Mouse (Mus musculus): ENCODE data around the gene Rita1. TPM values are rescaled to one million over a fixed set of nuclear protein-coding genes. Genes with fewer than 3 reads are reported as not detected.

The Rita1 gene
- polyA plus RNA-seq, 1 experiment from 2014 or later, result 13.1 TPM

DNA sequence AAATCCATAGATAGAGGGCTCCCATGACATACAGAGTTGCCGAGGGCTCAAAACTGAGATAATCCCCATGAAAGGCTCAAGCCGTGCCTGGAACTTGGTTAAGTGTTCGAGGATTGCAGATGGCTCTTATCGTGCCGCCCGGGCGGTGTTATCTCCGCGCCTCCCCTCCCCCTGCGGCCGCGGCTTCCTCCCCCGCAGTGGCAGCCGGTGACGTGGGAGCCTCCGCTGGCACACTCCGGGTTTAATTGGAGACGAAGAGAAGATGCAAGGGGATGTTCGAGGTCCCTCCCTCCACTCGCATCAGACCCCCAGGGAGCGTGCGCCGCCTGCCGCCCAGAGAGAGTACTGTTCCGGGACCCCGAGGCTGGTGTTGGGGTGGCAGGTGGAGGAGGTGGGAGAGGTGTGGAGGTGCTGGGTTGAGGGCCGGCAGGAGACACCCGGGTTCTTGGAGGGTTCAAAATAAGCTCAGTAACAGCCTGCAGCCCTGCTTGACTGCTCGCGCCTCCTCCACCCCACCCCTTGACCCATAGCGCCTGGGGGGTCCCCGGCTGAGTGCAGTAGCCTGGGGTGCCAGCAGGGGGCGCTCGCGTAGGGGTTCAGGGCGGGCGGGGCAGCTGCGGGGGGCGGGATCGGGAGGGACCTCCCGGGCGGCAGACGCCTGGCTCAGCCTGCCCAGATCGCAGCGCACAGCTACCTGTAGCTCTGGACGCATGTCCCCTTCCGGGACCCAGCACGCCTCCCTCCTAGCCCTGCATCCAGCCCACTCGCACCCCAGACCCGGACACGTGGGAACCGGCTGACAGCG, 36.4 kb upstream of the Rita1 start, which contains the start of gene Rasal1:
Rasal1 (plus strand) TSS at position 244 of the 805 bp plus-strand sequence.
- no peak within 1 kb of the TSS for H3K9ac ChIP-seq (ENCODE audit: low read depth, low read length)
- DNase-seq (ENCODE audit: low spot score) (peak; percentile 72), ATAC-seq (replicated peaks; ENCODE audit: low FRiP score) (peak; percentile 63)
- peak within 1 kb of the TSS; percentile 37 for H3K4me3 ChIP-seq (ENCODE audit: low read depth, low read length)
- H3K27ac ChIP-seq (ENCODE audit: low read depth, low read length), result no peak within 1 kb of the TSS
- WGBS, result 1% methylated on average over 53 of the region's 53 CpGs
- H3K4me2 ChIP-seq, result peak within 1 kb of the TSS; percentile 75
- no peaks in the 10 kb centered on the region for H3K9me3 ChIP-seq (ENCODE audit: control insufficient read depth, low read length)
- H3K27me3 ChIP-seq (replicated peaks; ENCODE audit: control insufficient read depth, insufficient read depth, low read length), result peaks cover 54% of the 10 kb centered on the region
- peaks cover 18% of the 10 kb centered on the region for H3K4me1 ChIP-seq (replicated peaks; ENCODE audit: control insufficient read depth, insufficient read depth, low read length)
- H3K36me3 ChIP-seq (ENCODE audit: control insufficient read depth, insufficient read depth, low read length), result no peaks in the 10 kb centered on the region

DNA sequence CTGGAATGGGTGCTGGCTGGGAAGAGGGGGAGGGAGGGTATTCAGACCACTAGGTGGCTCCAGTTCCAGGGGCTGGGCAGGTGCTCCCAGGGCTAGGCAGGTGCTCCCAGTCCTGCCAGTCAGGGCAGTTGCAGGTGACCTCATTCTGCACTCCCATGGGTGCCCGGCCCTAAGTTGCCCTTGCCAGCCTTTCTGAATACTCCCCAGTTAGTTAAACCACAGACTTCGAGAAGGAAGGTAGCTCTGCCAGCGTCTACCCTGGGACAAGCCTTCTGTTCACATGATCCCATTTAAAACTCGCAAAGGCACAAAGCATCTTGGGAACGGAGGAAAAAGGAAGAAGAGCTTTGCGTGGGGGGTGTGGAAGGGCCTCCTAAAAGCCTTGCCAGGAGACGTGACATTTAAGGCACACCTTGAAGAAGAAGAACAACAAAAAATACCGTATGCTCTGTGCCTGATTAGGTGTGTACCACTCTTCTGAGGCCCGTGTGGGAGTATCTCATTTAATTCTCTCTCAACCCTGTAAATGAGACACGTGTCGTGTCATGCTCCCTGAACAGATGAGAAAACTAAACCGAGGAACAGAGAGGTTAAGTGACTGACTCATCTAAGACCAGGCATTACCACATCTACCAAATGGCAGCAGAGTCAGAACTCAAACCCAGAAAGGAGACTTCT, 35.6 kb upstream of the Rita1 start:
- Histone ChIP-seq H3K4me2 (peak overlapping the region; percentile 75), H3K27me3 (replicated peaks; ENCODE audit: control insufficient read depth, insufficient read depth, low read length) (peaks cover 56% of the 10 kb centered on the region)

DNA sequence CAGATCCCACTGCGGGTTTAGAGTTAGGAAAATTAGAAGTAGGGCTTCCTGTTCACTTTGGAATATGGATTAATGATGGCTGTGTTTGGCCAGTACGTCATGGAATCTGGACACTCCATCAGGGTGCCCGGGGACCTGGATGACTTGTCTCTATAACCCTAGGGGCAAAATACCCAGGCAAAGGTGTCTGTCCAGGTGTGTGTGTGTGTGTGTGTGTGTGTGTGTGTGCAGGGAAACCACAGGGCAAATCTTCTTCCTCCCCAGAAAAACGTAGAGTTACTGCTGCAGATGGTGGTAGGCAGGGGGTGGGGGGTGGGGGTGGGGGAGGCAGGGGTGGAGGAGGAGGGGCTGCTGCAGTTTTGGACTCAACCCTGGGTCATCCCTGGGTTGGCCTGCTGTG, 35.0 kb upstream of the Rita1 start:
- Histone ChIP-seq H3K27ac (ENCODE audit: low read depth, low read length) (no peak overlapping the region), H3K4me3 (ENCODE audit: low read depth, low read length) (no peak overlapping the region), H3K4me1 (replicated peaks; ENCODE audit: control insufficient read depth, insufficient read depth, low read length) (peaks cover 18% of the 10 kb centered on the region), H3K36me3 (ENCODE audit: control insufficient read depth, insufficient read depth, low read length) (no peaks in the 10 kb centered on the region), H3K27me3 (replicated peaks; ENCODE audit: control insufficient read depth, insufficient read depth, low read length) (peaks cover 53% of the 10 kb centered on the region), H3K4me2 (no peak overlapping the region), H3K9ac (ENCODE audit: low read depth, low read length) (no peak overlapping the region), H3K9me3 (ENCODE audit: control insufficient read depth, low read length) (no peaks in the 10 kb centered on the region)
- DNase-seq (ENCODE audit: low spot score), result no peak
- ATAC-seq (replicated peaks; ENCODE audit: low FRiP score), result no peak
- 58% methylated on average over 4 of the region's 4 CpGs for WGBS

More for the DNA sequence above, 35.6 kb upstream of the Rita1 start:
- no peak for DNase-seq (ENCODE audit: low spot score)
- H3K27ac ChIP-seq (ENCODE audit: low read depth, low read length), result no peak overlapping the region
- no peak for ATAC-seq (replicated peaks; ENCODE audit: low FRiP score)
- WGBS, result 25% methylated on average over 12 of the region's 12 CpGs
- no peaks in the 10 kb centered on the region for H3K9me3 ChIP-seq (ENCODE audit: control insufficient read depth, low read length)
- peaks cover 18% of the 10 kb centered on the region for H3K4me1 ChIP-seq (replicated peaks; ENCODE audit: control insufficient read depth, insufficient read depth, low read length)
- H3K36me3 ChIP-seq (ENCODE audit: control insufficient read depth, insufficient read depth, low read length), result no peaks in the 10 kb centered on the region
- no peak overlapping the region for H3K9ac ChIP-seq (ENCODE audit: low read depth, low read length)
- no peak overlapping the region for H3K4me3 ChIP-seq (ENCODE audit: low read depth, low read length)

DNA sequence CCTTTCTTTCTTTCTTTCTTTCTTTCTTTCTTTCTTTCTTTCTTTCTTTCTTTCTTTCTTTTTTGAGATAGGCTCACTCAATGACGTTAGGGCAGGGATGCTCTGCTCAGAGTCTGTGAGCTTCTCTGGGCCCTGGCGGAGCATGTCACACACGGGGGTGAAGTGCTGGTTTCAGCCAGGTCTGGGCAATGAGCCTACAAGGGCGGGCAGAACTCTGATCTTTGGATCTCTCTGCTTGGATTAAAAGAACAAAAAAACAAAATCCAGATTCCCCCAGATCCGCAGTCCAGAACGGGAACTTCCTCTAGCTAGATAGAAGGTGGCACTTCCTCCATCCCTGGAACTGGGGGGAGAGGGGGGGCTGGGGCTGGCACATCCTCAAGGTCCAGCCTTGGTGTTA, 33.5 kb upstream of the Rita1 start:
- ATAC-seq (replicated peaks; ENCODE audit: low FRiP score) (no peak), DNase-seq (ENCODE audit: low spot score) (no peak)
- H3K4me1 ChIP-seq (replicated peaks; ENCODE audit: control insufficient read depth, insufficient read depth, low read length), result peaks cover 18% of the 10 kb centered on the region
- peaks cover 50% of the 10 kb centered on the region for H3K27me3 ChIP-seq (replicated peaks; ENCODE audit: control insufficient read depth, insufficient read depth, low read length)
- no peak overlapping the region for H3K4me2 ChIP-seq
- no peak overlapping the region for H3K27ac ChIP-seq (ENCODE audit: low read depth, low read length)
- no peaks in the 10 kb centered on the region for H3K36me3 ChIP-seq (ENCODE audit: control insufficient read depth, insufficient read depth, low read length)
- no peak overlapping the region for H3K9ac ChIP-seq (ENCODE audit: low read depth, low read length)
- H3K9me3 ChIP-seq (ENCODE audit: control insufficient read depth, low read length), result no peaks in the 10 kb centered on the region
- WGBS, result 51% methylated on average over 6 of the region's 6 CpGs
- H3K4me3 ChIP-seq (ENCODE audit: low read depth, low read length), result no peak overlapping the region

DNA sequence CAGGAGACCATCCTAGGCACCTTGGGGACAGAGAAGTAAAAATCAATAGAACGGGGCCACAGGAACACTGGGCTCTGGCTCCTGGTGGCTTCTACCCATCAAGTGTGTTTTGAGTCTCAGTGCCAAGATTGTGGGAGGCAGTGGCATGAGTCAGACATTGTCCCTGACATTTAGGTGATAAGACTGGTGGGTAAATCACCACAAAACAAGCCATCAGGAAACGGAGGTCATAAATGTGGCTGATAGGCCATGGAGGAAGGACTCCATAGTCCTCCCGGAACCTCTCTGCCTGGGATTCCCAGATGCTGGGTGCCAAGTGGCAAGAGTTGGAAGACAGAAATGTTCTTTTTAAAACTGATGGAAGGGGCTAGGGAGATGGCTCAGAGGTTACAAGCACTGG, 31.8 kb upstream of the Rita1 start:
- DNase-seq (ENCODE audit: low spot score) (no peak), ATAC-seq (replicated peaks; ENCODE audit: low FRiP score) (no peak)
- Histone ChIP-seq H3K9me3 (ENCODE audit: control insufficient read depth, low read length) (no peaks in the 10 kb centered on the region), H3K27me3 (replicated peaks; ENCODE audit: control insufficient read depth, insufficient read depth, low read length) (peaks cover 34% of the 10 kb centered on the region), H3K4me1 (replicated peaks; ENCODE audit: control insufficient read depth, insufficient read depth, low read length) (peaks cover 14% of the 10 kb centered on the region), H3K27ac (ENCODE audit: low read depth, low read length) (no peak overlapping the region), H3K4me3 (ENCODE audit: low read depth, low read length) (no peak overlapping the region), H3K4me2 (no peak overlapping the region), H3K36me3 (ENCODE audit: control insufficient read depth, insufficient read depth, low read length) (no peaks in the 10 kb centered on the region), H3K9ac (ENCODE audit: low read depth, low read length) (no peak overlapping the region)
- WGBS, result 38% methylated on average over 3 of the region's 3 CpGs

DNA sequence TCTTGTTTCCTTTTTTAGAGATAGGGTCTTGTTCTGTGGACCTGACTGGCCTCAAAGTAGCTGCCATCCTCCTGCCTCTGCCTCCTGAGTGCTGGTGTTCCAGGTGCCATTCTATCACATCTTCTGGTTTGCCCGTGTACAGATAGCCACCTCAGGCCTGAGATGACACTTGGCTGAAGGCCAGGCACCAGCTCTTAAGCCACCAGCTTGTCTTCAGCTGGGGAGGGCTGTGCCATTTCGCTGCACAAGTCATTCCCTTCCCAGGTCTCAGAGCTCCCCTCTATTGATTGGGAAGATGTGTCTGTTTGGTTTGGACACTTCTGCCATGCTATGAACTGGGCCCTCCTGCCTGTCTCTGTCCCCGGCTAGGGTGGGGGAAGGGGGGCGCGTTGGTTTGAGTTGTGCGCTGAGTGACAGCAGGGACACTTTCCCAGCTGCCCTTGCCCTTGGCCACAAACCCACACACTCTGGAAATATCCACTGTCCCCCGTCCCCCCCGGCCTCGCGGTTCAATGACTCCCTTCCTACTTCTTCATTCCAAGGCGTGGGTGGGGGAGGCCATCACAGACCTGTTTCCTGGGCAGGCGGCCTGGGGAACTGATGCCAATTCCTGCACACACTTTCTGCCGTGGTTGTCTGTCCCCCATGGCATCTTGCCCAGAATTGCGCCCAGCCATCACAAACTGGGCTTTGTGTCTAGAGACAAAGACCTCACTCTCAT, 31.1 kb upstream of the Rita1 start:
- Histone ChIP-seq H3K27ac (ENCODE audit: low read depth, low read length) (no peak overlapping the region), H3K4me3 (ENCODE audit: low read depth, low read length) (no peak overlapping the region), H3K9ac (ENCODE audit: low read depth, low read length) (no peak overlapping the region), H3K4me2 (no peak overlapping the region), H3K9me3 (ENCODE audit: control insufficient read depth, low read length) (no peaks in the 10 kb centered on the region), H3K36me3 (ENCODE audit: control insufficient read depth, insufficient read depth, low read length) (no peaks in the 10 kb centered on the region), H3K4me1 (replicated peaks; ENCODE audit: control insufficient read depth, insufficient read depth, low read length) (peaks cover 8% of the 10 kb centered on the region), H3K27me3 (replicated peaks; ENCODE audit: control insufficient read depth, insufficient read depth, low read length) (peaks cover 27% of the 10 kb centered on the region)
- 44% methylated on average over 14 of the region's 14 CpGs for WGBS
- ATAC-seq (replicated peaks; ENCODE audit: low FRiP score) (no peak), DNase-seq (ENCODE audit: low spot score) (no peak)

DNA sequence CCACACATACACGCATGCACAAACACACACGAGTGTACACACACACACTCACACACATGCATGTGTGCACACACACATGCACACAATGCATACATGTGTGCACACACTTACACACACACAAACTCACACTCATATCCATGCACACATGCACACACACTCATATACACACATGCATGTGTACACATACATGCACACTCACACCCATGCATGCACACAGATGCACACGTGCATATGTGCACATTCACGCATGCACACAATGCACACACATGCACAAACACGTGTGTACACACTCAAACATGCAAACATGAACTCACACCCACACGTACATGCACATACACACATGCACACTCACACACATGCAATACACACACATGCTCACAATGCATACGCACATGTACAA, 27.7 kb upstream of the Rita1 start:
- Histone ChIP-seq H3K36me3 (ENCODE audit: control insufficient read depth, insufficient read depth, low read length) (no peaks in the 10 kb centered on the region), H3K27me3 (replicated peaks; ENCODE audit: control insufficient read depth, insufficient read depth, low read length) (0 out of 2 replicates have a peak, but pooled peaks cover 7% of the 10 kb centered on the region), H3K4me1 (replicated peaks; ENCODE audit: control insufficient read depth, insufficient read depth, low read length) (0 out of 2 replicates have a peak, but pooled peaks cover 3% of the 10 kb centered on the region), H3K4me2 (no peak overlapping the region), H3K27ac (ENCODE audit: low read depth, low read length) (no peak overlapping the region), H3K9me3 (ENCODE audit: control insufficient read depth, low read length) (no peaks in the 10 kb centered on the region), H3K4me3 (ENCODE audit: low read depth, low read length) (no peak overlapping the region), H3K9ac (ENCODE audit: low read depth, low read length) (no peak overlapping the region)
- ATAC-seq (replicated peaks; ENCODE audit: low FRiP score), result no peak
- no peak for DNase-seq (ENCODE audit: low spot score)
- WGBS, result 86% methylated on average over 7 of the region's 7 CpGs

DNA sequence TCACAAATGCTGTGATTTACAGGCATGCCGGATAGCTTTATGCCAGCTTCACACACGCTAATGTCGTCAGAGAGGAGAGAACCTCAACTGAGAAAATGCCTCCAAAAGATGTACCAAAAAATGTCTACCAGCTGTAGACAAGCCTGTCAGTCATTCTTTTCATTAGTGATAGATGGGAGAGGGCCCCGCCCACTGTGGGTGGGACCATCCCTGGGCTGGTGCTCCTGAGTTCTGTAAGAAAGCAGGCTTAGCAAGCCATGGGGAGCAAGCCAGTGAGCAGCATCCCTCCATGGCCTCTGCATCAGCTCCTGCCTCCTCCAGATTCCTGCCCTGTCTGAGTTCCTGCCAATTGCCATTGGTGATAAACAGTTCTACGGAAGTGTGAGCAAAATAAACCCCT, 23.2 kb upstream of the Rita1 start:
- Histone ChIP-seq H3K4me1 (replicated peaks; ENCODE audit: control insufficient read depth, insufficient read depth, low read length) (0 out of 2 replicates have a peak, but pooled peaks cover 3% of the 10 kb centered on the region), H3K27me3 (replicated peaks; ENCODE audit: control insufficient read depth, insufficient read depth, low read length) (peaks cover 9% of the 10 kb centered on the region), H3K27ac (ENCODE audit: low read depth, low read length) (no peak overlapping the region), H3K9ac (ENCODE audit: low read depth, low read length) (no peak overlapping the region), H3K36me3 (ENCODE audit: control insufficient read depth, insufficient read depth, low read length) (no peaks in the 10 kb centered on the region), H3K4me3 (ENCODE audit: low read depth, low read length) (no peak overlapping the region), H3K9me3 (ENCODE audit: control insufficient read depth, low read length) (no peaks in the 10 kb centered on the region), H3K4me2 (no peak overlapping the region)
- 81% methylated on average over 5 of the region's 5 CpGs for WGBS
- no peak for DNase-seq (ENCODE audit: low spot score)
- no peak for ATAC-seq (replicated peaks; ENCODE audit: low FRiP score)
